Mouse (Mus musculus) kidney, embryonic 15.5 days (tissue): ENCODE results near the gene Gm20604. TPM values are rescaled to one million over a fixed set of nuclear protein-coding genes. Genes with fewer than 3 reads are reported as not detected.

ENCODE experiments used
- ATAC-seq: fragments of 200-750 bp; cut with Nextera tagmentation; replicated peaks from 2 replicates; pipeline ENCODE4 v1.8.0; 2017; ENCODE audit warnings: moderate TSS enrichment; ENCODE audit not compliant: low FRiP score
- H3K27ac ChIP-seq: fragments of 300-500 bp; sonication (generic); 2 replicates; pipeline ENCODE4 v1.5.1; 2015; ENCODE audit warnings: mild to moderate bottlenecking, inconsistent platforms
- H3K27me3 ChIP-seq: fragments of 300-500 bp; sonication (generic); 2 replicates; pipeline ENCODE4 v1.6.1; 2015; ENCODE audit warnings: inconsistent platforms
- H3K36me3 ChIP-seq: fragments of 300-500 bp; sonication (generic); 2 replicates; pipeline ENCODE4 v1.6.1; 2015; ENCODE audit warnings: inconsistent platforms
- H3K4me1 ChIP-seq: fragments of 300-500 bp; sonication (generic); 2 replicates; pipeline ENCODE4 v1.6.1; 2015; ENCODE audit warnings: inconsistent platforms
- H3K4me2 ChIP-seq: fragments of 300-500 bp; sonication (generic); 2 replicates; pipeline ENCODE4 v1.6.1; 2015; ENCODE audit warnings: moderate library complexity, mild to moderate bottlenecking, inconsistent platforms
- H3K4me3 ChIP-seq: fragments of 300-500 bp; sonication (generic); replicated peaks from 2 replicates; pipeline ENCODE4 v1.5.1; 2015; ENCODE audit warnings: mild to moderate bottlenecking, inconsistent platforms
- H3K9ac ChIP-seq: fragments of 300-500 bp; sonication (generic); 2 replicates; pipeline ENCODE4 v1.6.1; 2015; ENCODE audit warnings: mild to moderate bottlenecking, inconsistent platforms
- H3K9me3 ChIP-seq: fragments of 300-500 bp; sonication (generic); replicated peaks from 2 replicates; pipeline ENCODE4 v1.6.1; 2016; ENCODE audit warnings: inconsistent platforms
- WGBS: fragments of 180-500 bp; shearing (Covaris S2); methylation state at CpG from one replicate; pipeline ENCODE4 v1.1.7; 2015; ENCODE audit warnings: mixed read lengths; 5-methylcytosine and 5-hydroxymethylcytosine counted together
- polyA plus RNA-seq: library from polyadenylated mRNA; unstranded; fragments of >200 nt; fragmentation: Nextera tagmentation; extraction: Ambion mirVana; gene quantifications from 2 replicates; pipeline ENCODE4 v1.2.1, GENCODE M21; 2015

The Gm20604 gene
- polyA plus RNA-seq, 1 experiment from 2014 or later, result 26.0 TPM

GRCm38 (mm10) chr12:102714116-102714515 is 44.4 kb downstream of the Gm20604 start:
- peaks cover 3% of the 10 kb centered on the region; the same call in 1 of the 2 replicates for H3K4me1 ChIP-seq
- H3K36me3 ChIP-seq, result no peaks in the 10 kb centered on the region
- H3K4me2 ChIP-seq, result no peak overlapping the region
- H3K9me3 ChIP-seq, result no peaks in the 10 kb centered on the region
- ATAC-seq, result no peak
- 57% methylated on average over 2 of the region's 2 CpGs for WGBS
- H3K27ac ChIP-seq, result no peak overlapping the region
- H3K4me3 ChIP-seq, result no peak overlapping the region
- no peaks in the 10 kb centered on the region for H3K27me3 ChIP-seq
- no peak overlapping the region for H3K9ac ChIP-seq

DNA sequence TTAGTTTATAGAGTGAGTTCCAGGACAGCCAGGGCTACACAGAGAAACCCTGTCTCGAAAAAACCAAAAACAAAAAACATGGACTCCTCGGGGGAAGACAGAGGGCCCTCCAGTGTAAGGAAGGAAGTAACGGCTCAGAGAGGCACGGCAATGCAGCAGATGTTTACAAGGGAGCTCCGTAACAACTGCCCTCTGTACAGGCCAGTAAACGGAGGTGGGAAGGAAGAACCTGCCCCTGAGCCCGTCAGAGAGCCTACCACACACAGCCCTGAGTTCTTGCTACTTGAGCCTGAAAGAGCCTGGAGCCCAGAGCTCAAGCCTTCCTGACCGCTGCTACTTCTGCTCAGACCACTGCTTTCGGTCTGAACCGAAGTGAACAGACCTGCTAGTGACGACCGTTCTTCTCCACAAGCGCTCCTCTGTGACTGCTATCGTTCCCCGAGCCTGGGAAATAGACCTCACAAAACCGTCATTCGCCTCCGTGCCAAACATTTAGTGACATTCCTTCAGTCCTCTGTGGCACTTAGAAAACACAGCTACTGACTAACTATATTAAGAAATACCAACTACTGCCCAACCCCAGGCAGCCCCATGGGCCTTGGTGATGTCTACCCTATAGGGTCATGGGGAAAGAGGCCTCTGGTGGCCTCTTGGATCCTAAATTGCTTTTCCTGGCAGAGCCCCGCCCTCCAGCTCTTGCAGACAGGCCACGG is 45.2 kb downstream of the Gm20604 start:
- peaks cover 5% of the 10 kb centered on the region for H3K4me1 ChIP-seq
- H3K27me3 ChIP-seq, result no peaks in the 10 kb centered on the region
- no peaks in the 10 kb centered on the region for H3K9me3 ChIP-seq
- ATAC-seq, result no peak
- no peaks in the 10 kb centered on the region for H3K36me3 ChIP-seq
- no peak overlapping the region for H3K27ac ChIP-seq
- H3K4me2 ChIP-seq, result no peak overlapping the region
- H3K4me3 ChIP-seq, result no peak overlapping the region
- WGBS, result 53% methylated on average over 20 of the region's 20 CpGs
- H3K9ac ChIP-seq, result no peak overlapping the region

- no peaks in the 10 kb centered on the region for H3K9me3 ChIP-seq
- peaks cover 16% of the 10 kb centered on the region for H3K4me1 ChIP-seq
- no peak overlapping the region for H3K27ac ChIP-seq
- H3K9ac ChIP-seq, result no peak overlapping the region
- no peak overlapping the region for H3K4me2 ChIP-seq
- H3K4me3 ChIP-seq, result no peak overlapping the region
- no peaks in the 10 kb centered on the region for H3K27me3 ChIP-seq
- ATAC-seq, result no peak
- 63% methylated on average over 4 of the region's 4 CpGs for WGBS
- no peaks in the 10 kb centered on the region for H3K36me3 ChIP-seq
Measured at GRCm38 (mm10) chr12:102710851-102711375, 47.6 kb downstream of the Gm20604 start.

- 81% methylated on average over 5 of the region's 5 CpGs for WGBS
- no peak overlapping the region for H3K9ac ChIP-seq
- no peak overlapping the region for H3K4me3 ChIP-seq
- H3K27ac ChIP-seq, result no peak overlapping the region
- no peak overlapping the region for H3K4me2 ChIP-seq
- no peaks in the 10 kb centered on the region for H3K9me3 ChIP-seq
- no peaks in the 10 kb centered on the region for H3K27me3 ChIP-seq
- H3K4me1 ChIP-seq, result peaks cover 25% of the 10 kb centered on the region
- H3K36me3 ChIP-seq, result no peaks in the 10 kb centered on the region
- ATAC-seq, result no peak
Measured at GRCm38 (mm10) chr12:102709896-102710295, 48.6 kb downstream of the Gm20604 start.

- no peaks in the 10 kb centered on the region for H3K9me3 ChIP-seq
- WGBS, result 54% methylated on average over 11 of the region's 11 CpGs
- H3K27ac ChIP-seq, result 0 out of 2 replicates have a peak overlapping the region, but pooled peaks have one; percentile 18
- no peaks in the 10 kb centered on the region for H3K36me3 ChIP-seq
- H3K9ac ChIP-seq, result no peak overlapping the region
- no peak overlapping the region for H3K4me2 ChIP-seq
- no peak for ATAC-seq
- H3K27me3 ChIP-seq, result no peaks in the 10 kb centered on the region
- H3K4me3 ChIP-seq, result no peak overlapping the region
- peaks cover 34% of the 10 kb centered on the region for H3K4me1 ChIP-seq
Measured at GRCm38 (mm10) chr12:102708220-102708619, 50.3 kb downstream of the Gm20604 start.

DNA sequence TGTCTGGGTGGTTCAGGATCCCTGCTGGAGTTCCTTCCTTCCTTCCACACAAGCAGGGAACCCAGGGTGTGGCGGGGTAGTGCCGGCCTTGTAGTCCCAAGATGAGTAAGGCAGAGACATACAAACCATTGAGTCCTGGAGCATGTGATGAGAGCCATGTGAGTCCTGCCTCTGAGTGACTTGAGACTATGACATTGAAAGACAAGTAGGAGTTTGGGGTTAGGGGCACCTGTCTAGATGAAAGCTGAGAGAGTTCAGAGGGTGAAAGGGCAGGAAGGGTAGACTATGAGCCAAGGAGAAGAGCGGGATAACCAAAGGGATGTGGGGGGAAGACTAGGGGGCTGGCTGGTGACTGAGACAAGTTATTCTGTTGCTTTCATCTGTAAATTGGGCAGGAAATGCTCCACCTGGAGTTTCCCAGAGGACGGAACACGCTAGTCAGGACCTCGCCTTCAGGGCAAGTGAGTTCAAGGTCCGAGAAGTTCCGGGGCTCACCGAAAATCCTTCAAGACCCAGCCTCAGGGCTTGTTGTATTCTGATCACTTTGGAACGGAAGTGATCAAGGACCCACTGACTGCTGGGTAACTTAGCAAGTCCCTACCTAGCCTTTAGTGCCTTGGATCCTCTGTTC is 51.5 kb downstream of the Gm20604 start:
- Histone ChIP-seq H3K9me3 (no peaks in the 10 kb centered on the region), H3K27me3 (no peaks in the 10 kb centered on the region), H3K9ac (no peak overlapping the region), H3K27ac (no peak overlapping the region), H3K4me3 (no peak overlapping the region), H3K4me2 (no peak overlapping the region), H3K36me3 (no peaks in the 10 kb centered on the region), H3K4me1 (peaks cover 46% of the 10 kb centered on the region)
- no peak for ATAC-seq
- WGBS, result 83% methylated on average over 10 of the region's 10 CpGs

GRCm38 (mm10) chr12:102705906-102706640 is 52.4 kb downstream of the Gm20604 start:
- H3K27me3 ChIP-seq, result no peaks in the 10 kb centered on the region
- H3K27ac ChIP-seq, result peak overlapping the region; percentile 92; the same call in 1 of the 2 replicates
- 46% methylated on average over 6 of the region's 6 CpGs for WGBS
- no peaks in the 10 kb centered on the region for H3K36me3 ChIP-seq
- H3K9ac ChIP-seq, result no peak overlapping the region
- H3K9me3 ChIP-seq, result no peaks in the 10 kb centered on the region
- peaks cover 51% of the 10 kb centered on the region for H3K4me1 ChIP-seq
- H3K4me3 ChIP-seq, result peak overlapping the region; percentile 83; the same call in 1 of the 2 replicates
- peak overlapping the region; percentile 97 for H3K4me2 ChIP-seq
- ATAC-seq, result no peak

DNA sequence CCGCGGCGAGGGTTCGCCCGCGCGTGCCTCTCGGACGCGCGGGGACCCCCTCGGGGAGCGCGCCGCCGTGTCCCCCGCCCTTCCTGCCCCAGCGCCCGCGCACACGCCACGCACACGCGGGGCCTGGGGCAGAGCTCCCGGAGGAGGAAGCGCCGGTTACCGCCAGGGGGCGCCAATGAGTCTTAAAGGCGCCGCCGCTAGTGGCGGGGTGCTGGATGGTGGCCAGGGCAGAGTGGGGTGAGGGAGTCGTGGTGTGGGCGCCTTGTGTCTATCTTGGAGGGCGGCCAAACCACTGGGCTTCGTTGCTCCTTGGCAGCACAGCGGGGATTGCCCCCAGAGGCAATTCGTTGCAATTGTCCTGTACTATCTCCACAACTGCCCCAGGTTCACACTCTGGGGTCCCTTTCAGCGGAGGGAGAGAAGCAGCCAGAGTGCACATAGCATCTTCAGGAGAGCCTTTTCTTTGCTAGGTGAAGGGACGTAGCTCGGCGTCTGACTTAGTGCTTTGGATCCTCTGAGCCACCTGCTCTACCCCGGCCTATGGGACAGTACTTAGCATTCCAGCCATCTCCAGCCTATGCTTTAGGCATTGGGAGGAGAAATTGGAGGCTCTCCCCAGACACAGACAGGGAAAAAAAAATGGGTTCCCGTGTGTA is 53.1 kb downstream of the Gm20604 start:
- 2% methylated on average over 44 of the region's 45 CpGs for WGBS
- peak overlapping the region; percentile 83 for H3K4me3 ChIP-seq
- no peaks in the 10 kb centered on the region for H3K9me3 ChIP-seq
- ATAC-seq, result peak; percentile 84
- H3K4me1 ChIP-seq, result peaks cover 57% of the 10 kb centered on the region
- H3K4me2 ChIP-seq, result peak overlapping the region; percentile 97
- H3K9ac ChIP-seq, result peak overlapping the region; percentile 76
- H3K27me3 ChIP-seq, result no peaks in the 10 kb centered on the region
- no peaks in the 10 kb centered on the region for H3K36me3 ChIP-seq
- peak overlapping the region; percentile 92 for H3K27ac ChIP-seq

DNA sequence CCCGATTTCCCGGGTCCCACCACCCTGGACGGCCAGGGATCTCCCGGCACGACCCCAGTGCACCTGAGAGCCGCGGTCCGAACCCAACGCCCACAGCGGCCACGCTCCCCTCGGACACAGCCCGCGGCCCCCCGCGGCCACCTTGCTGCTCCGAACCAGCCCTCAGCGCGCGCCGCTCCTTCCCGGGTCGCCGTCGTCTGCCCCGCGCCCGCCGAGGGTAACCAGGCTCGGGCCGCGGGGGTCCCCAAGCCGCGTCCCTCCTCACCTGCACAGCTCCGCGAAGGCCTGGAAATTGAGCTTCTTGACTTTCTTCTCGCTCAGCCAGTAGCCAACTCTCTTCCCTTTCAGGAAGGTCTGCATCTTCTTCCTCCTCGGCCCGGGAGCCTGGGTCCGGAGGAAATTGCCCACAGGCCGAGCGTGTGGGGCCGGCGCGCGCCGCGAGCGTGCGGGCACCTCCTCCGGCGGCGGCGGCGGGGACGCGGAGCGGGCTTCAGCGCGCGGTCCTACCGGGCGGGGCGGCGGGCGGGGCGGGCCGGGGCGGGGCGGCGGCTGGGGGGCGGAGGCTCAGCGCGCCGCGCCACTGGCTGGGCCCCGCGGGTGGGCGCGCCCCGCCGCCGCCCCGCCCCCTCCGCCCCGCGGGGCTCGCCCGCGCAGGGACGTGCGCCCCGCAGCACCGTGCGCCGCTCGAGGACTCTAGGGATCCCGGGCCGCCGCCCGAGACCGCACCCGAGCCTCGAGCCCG is 53.8 kb downstream of the Gm20604 start, which contains the start of gene Itpk1:
Itpk1 (minus strand) TSS at position 474 of the 742 bp plus-strand sequence.
- Histone ChIP-seq H3K4me3 (peak within 1 kb of the TSS; percentile 83), H3K9me3 (no peaks in the 10 kb centered on the region), H3K27me3 (no peaks in the 10 kb centered on the region), H3K36me3 (no peaks in the 10 kb centered on the region), H3K4me1 (peaks cover 64% of the 10 kb centered on the region), H3K9ac (peak within 1 kb of the TSS; percentile 76), H3K4me2 (peak within 1 kb of the TSS; percentile 97), H3K27ac (peak within 1 kb of the TSS; percentile 92)
- under 1% methylated on average over 92 of the region's 105 CpGs for WGBS
- peak; percentile 92 for ATAC-seq

GRCm38 (mm10) chr12:102703921-102704408 is 54.5 kb downstream of the Gm20604 start:
- Histone ChIP-seq H3K4me2 (peak overlapping the region; percentile 97), H3K4me1 (peaks cover 71% of the 10 kb centered on the region), H3K27ac (peak overlapping the region; percentile 64), H3K4me3 (peak overlapping the region; percentile 83), H3K27me3 (no peaks in the 10 kb centered on the region), H3K36me3 (no peaks in the 10 kb centered on the region), H3K9ac (peak overlapping the region; percentile 76), H3K9me3 (no peaks in the 10 kb centered on the region)
- WGBS, result 9% methylated on average over 17 of the region's 17 CpGs
- ATAC-seq, result no peak; the same call in none of the 2 replicates

- WGBS, result 41% methylated on average over 6 of the region's 6 CpGs
- no peaks in the 10 kb centered on the region for H3K27me3 ChIP-seq
- ATAC-seq, result no peak
- peaks cover 75% of the 10 kb centered on the region for H3K4me1 ChIP-seq
- H3K36me3 ChIP-seq, result no peaks in the 10 kb centered on the region
- H3K9ac ChIP-seq, result peak overlapping the region; percentile 76
- H3K4me3 ChIP-seq, result peak overlapping the region; percentile 83
- peak overlapping the region; percentile 97 for H3K4me2 ChIP-seq
- H3K27ac ChIP-seq, result peak overlapping the region; percentile 76; the same call in 1 of the 2 replicates
- H3K9me3 ChIP-seq, result no peaks in the 10 kb centered on the region
Measured at GRCm38 (mm10) chr12:102703441-102703840, 55.0 kb downstream of the Gm20604 start.
